Mouse (Mus musculus): ENCODE results near the gene 4921517D22Rik. TPM values are rescaled to one million over a fixed set of nuclear protein-coding genes. Genes with fewer than 3 reads are reported as not detected.
A peak's percentile ranks its signal among the peaks of the same experiment; 100 is the strongest.

The 4921517D22Rik gene
- polyA plus RNA-seq, 1 experiment: not detected

DNA sequence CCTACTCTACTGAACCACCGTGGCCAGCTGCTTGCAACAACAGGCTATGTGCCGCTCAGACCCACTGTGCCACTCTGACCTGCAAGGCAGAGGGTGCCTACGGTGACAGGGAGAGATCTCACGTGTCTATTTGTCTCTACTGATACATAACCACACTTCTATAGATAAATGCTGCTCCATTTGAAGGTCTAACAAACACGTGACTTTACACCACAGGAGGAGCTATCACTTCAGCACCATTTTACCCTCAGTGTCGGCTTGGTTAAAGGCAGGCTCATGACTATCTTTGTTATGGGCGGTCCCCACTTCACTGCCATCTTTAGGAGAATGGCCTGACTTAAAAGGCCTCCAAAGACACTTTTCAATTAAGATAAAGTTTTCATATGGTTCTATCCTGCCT is 11.3 kb downstream of the 4921517D22Rik start:
- no peaks in the 10 kb centered on the region for H3K4me1 ChIP-seq (ENCODE audit: control insufficient read depth, insufficient read depth, low read length)
- H3K27ac ChIP-seq (ENCODE audit: insufficient read depth, low read depth, low read length): no peak overlapping the region
- TF ChIP-seq CTCF (IDR thresholded peaks at IDR 0.05; ENCODE audit: insufficient read depth, low read depth, low read length) (no peak), POLR2A (IDR thresholded peaks at IDR 0.05; ENCODE audit: insufficient read depth, low read depth, low read length) (no peak)
- 55% methylated on average over 7 of the region's 7 CpGs for WGBS
- no peak overlapping the region for H3K4me3 ChIP-seq (ENCODE audit: insufficient read depth, low read depth, low read length)

DNA sequence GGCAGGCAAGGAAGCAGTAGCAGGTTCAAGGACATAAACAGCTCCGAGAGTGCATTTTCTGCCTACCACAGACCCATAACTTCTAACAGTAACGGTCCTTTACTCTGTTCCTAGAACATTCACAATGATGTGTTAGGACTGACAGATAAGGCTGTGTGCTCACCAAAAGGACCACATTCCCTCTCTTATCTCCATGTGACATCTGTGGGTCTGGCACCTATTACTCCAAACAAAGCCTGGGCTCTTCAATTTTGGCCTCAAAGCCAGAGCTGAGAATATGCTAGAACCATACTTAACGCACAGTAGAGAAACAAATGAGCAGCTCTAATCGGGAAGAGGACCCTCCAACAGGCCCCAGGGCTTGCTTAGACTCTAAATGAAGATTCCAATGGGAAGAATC is 14.0 kb downstream of the 4921517D22Rik start:
- Histone ChIP-seq H3K4me1 (ENCODE audit: control insufficient read depth, insufficient read depth, low read length) (no peaks in the 10 kb centered on the region), H3K4me3 (ENCODE audit: insufficient read depth, low read depth, low read length) (no peak overlapping the region), H3K27ac (ENCODE audit: insufficient read depth, low read depth, low read length) (no peak overlapping the region)
- WGBS: 84% methylated on average over 4 of the region's 4 CpGs
- no peak for TF ChIP-seq CTCF (IDR thresholded peaks at IDR 0.05; ENCODE audit: insufficient read depth, low read depth, low read length)
- no peak for TF ChIP-seq POLR2A (IDR thresholded peaks at IDR 0.05; ENCODE audit: insufficient read depth, low read depth, low read length)

DNA sequence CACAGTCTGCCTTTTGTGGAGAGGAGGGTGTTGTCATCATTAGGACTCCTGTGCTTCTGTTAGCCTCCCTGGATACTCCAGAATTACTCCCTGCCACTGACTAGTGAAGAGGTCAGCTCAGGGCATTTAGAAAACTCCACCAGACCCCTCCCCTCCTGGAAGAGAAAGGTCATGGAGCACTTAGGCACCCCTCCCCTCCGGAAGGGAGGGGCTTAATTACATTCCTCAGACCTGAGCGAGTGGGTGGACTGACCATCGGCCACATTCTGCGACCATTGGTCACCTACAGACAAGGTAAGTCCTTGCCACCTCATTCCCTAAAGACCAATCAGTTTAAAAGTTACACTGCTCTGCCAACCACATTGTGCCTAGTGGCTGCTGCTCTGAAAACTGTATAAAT is 14.6 kb downstream of the 4921517D22Rik start:
- peaks cover 3% of the 10 kb centered on the region for H3K4me1 ChIP-seq (ENCODE audit: control insufficient read depth, insufficient read depth, low read length)
- 63% methylated on average over 4 of the region's 4 CpGs for WGBS
- no peak overlapping the region for H3K4me3 ChIP-seq (ENCODE audit: insufficient read depth, low read depth, low read length)
- TF ChIP-seq CTCF (IDR thresholded peaks at IDR 0.05; ENCODE audit: insufficient read depth, low read depth, low read length) (no peak), POLR2A (IDR thresholded peaks at IDR 0.05; ENCODE audit: insufficient read depth, low read depth, low read length) (no peak)
- no peak overlapping the region for H3K27ac ChIP-seq (ENCODE audit: insufficient read depth, low read depth, low read length)

DNA sequence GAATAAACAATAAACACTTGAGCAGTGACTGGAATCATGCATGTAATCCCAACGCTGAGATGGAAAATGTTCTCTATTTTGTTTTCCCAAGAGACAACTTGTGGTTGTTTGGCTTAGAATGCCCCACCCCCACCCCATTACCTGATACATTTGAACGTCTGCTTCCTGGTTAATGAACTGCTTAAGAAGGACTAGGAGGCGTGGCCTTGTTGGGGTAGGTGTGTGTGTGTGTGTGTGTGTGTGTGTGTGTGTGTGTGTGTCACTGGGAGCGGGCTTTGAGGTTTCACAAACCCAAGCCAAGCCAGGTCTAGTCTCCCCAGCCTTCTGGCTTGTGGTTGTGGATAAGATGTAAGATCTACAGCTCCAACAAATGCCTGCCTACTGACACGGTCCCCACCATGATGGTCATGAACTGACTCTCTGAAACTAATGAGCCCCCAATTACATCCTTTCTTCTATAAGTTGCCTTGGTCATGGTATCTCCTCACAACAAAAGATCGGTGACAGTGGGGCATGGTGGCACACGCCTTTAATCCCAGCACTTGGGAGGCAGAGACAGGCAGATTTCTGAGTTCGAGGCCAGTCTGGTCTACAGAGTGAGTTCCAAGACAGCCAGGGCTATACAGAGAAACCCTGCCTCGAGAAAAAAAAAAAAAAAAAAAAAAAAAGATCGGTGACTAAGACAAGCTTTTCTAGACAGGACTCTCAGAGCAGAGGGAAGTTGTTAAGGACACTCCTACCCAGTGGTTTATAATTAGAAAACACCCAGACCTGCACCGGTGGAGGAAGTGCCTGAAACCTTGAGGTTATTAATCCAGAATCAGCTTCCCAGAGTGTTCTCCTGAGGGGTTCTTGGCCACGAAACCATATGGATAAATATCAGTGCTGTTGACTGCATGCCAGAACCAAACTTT is 17.3 kb downstream of the 4921517D22Rik start:
- no peak for TF ChIP-seq CTCF (IDR thresholded peaks at IDR 0.05; ENCODE audit: insufficient read depth, low read depth, low read length)
- TF ChIP-seq POLR2A (IDR thresholded peaks at IDR 0.05; ENCODE audit: insufficient read depth, low read depth, low read length): no peak
- 75% methylated on average over 12 of the region's 12 CpGs for WGBS
- H3K4me3 ChIP-seq (ENCODE audit: insufficient read depth, low read depth, low read length): no peak overlapping the region
- H3K4me1 ChIP-seq (ENCODE audit: control insufficient read depth, insufficient read depth, low read length): peaks cover 6% of the 10 kb centered on the region
- H3K27ac ChIP-seq (ENCODE audit: insufficient read depth, low read depth, low read length): no peak overlapping the region

DNA sequence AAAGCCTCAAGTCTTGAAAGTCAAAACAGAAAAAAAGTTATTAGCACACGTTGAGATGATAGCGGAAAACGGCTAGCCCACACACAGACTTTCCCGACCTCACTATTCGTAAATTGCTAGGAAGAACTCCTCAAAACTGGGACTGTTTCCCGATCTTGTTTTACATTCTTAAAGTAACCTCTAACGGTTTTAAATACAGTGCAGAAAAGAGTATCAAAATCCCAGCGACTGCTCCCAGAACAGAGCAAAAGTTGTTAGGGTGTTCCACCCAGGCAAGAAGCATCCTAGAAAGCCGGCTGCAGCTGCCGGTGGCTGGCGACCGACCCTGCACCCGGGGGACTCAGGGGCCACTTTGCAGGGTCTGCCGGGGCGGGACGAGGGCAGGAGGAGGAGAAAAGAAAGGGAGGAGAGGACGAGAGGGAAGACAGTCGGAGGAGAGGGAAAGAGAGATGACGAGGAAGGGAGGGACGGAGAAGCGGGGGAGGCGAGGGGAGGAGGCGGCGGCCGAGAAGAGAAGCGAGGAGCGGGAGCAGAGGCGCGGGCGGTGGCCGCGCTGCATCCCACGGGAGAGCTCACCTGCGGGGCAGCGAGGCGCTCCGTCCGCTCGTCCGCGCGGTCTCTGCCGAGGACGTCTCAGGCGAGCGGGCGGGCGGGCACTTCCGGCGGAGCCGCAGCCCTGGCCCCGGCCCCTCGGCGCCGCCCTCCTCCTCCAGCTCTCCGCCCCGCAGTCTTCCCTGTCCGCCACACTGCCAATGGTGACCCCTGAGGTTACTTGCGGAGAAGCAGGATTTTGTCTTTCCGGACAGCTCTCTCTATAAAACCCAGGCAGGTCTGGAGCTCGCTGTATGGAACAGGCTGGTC is 18.5 kb downstream of the 4921517D22Rik start, which contains the start of gene Golm1:
TSS of gene Golm1 (minus strand) at position 661 of the 861 bp plus-strand sequence.
- TF ChIP-seq CTCF (IDR thresholded peaks at IDR 0.05; ENCODE audit: insufficient read depth, low read depth, low read length): no peak
- TF ChIP-seq POLR2A (IDR thresholded peaks at IDR 0.05; ENCODE audit: insufficient read depth, low read depth, low read length): no peak
- Histone ChIP-seq H3K4me3 (ENCODE audit: insufficient read depth, low read depth, low read length) (peak within 1 kb of the TSS; percentile 76), H3K4me1 (ENCODE audit: control insufficient read depth, insufficient read depth, low read length) (peaks cover 6% of the 10 kb centered on the region), H3K27ac (ENCODE audit: insufficient read depth, low read depth, low read length) (no peak within 1 kb of the TSS)
- WGBS: 1% methylated on average over 60 of the region's 61 CpGs

DNA sequence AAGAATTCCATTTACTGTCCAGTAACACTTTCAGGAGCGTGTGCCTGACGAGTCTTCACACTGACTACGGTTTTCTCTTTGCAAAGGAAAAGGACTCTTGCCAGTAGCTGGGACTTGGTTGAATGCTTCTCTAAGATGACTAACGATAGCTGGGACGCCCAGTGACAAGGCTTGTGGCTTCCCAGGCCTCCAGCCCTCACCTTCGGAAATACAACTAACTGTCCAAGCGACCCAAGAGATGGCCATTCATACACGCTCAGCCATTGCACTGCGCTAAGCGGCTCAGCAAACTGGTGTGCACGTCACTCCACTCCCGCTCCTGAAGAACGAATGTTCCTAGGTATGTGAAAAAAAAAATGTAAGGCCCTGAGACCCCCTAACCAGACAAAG is 19.2 kb downstream of the 4921517D22Rik start:
- Histone ChIP-seq H3K4me3 (ENCODE audit: insufficient read depth, low read depth, low read length) (peak overlapping the region; percentile 29), H3K4me1 (ENCODE audit: control insufficient read depth, insufficient read depth, low read length) (peaks cover 6% of the 10 kb centered on the region), H3K27ac (ENCODE audit: insufficient read depth, low read depth, low read length) (no peak overlapping the region)
- WGBS: 8% methylated on average over 13 of the region's 13 CpGs
- TF ChIP-seq CTCF (IDR thresholded peaks at IDR 0.05; ENCODE audit: insufficient read depth, low read depth, low read length): no peak
- TF ChIP-seq POLR2A (IDR thresholded peaks at IDR 0.05; ENCODE audit: insufficient read depth, low read depth, low read length): no peak

GRCm38 (mm10) chr13:59674215-59674614 is 19.7 kb downstream of the 4921517D22Rik start:
- TF ChIP-seq POLR2A (IDR thresholded peaks at IDR 0.05; ENCODE audit: insufficient read depth, low read depth, low read length) (no peak), CTCF (IDR thresholded peaks at IDR 0.05; ENCODE audit: insufficient read depth, low read depth, low read length) (no peak)
- Histone ChIP-seq H3K4me1 (ENCODE audit: control insufficient read depth, insufficient read depth, low read length) (peaks cover 6% of the 10 kb centered on the region), H3K27ac (ENCODE audit: insufficient read depth, low read depth, low read length) (no peak overlapping the region), H3K4me3 (ENCODE audit: insufficient read depth, low read depth, low read length) (no peak overlapping the region)
- WGBS: 45% methylated on average over 3 of the region's 3 CpGs

DNA sequence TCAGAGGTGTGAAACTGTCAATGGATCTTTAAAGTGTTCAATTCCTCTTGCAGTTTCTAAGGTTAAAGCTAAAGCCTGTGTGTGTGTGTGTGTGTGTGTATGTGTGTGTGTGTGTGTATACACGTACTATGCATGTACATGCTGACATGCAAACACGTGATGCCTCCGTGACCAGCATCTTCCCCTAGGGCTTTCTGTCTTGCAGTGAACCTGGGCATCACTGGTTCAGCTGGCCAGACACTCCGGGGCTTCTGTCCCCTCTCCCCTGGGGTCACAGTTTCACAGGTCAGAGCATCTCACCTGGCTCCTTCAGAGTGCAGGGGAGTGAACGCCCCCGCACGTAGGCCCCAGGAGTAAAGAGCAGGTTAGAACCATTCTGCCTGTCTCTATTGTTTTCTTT is 20.3 kb downstream of the 4921517D22Rik start:
- Histone ChIP-seq H3K4me3 (ENCODE audit: insufficient read depth, low read depth, low read length) (no peak overlapping the region), H3K27ac (ENCODE audit: insufficient read depth, low read depth, low read length) (no peak overlapping the region)

DNA sequence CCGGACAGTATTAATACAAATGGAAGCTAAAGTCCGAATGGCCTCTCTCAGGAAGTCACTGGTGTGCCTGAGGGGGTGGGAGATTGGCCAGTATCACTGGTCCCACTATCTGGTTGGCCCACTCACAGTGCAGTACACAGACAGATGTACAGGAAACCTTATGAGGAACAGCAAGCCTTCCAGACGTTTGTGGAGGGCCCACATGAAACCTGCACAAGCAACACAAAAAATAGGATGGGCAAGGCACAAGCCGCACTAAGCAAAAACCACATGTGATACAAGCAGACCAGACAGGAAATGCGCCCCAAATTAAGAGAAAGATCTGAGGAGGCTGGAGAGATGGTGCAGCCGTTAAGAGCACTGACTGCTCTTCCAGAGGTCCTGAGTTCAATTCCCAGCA is 21.7 kb downstream of the 4921517D22Rik start:
- TF ChIP-seq POLR2A (IDR thresholded peaks at IDR 0.05; ENCODE audit: insufficient read depth, low read depth, low read length) (no peak), CTCF (IDR thresholded peaks at IDR 0.05; ENCODE audit: insufficient read depth, low read depth, low read length) (no peak)
- H3K4me1 ChIP-seq (ENCODE audit: control insufficient read depth, insufficient read depth, low read length): peaks cover 6% of the 10 kb centered on the region
- 79% methylated on average over 6 of the region's 6 CpGs for WGBS
- H3K4me3 ChIP-seq (ENCODE audit: insufficient read depth, low read depth, low read length): no peak overlapping the region
- H3K27ac ChIP-seq (ENCODE audit: insufficient read depth, low read depth, low read length): no peak overlapping the region

More for the DNA sequence above, 20.3 kb downstream of the 4921517D22Rik start:
- no peak for TF ChIP-seq POLR2A (IDR thresholded peaks at IDR 0.05; ENCODE audit: insufficient read depth, low read depth, low read length)
- no peak for TF ChIP-seq CTCF (IDR thresholded peaks at IDR 0.05; ENCODE audit: insufficient read depth, low read depth, low read length)
- WGBS: 69% methylated on average over 7 of the region's 7 CpGs
- peaks cover 6% of the 10 kb centered on the region for H3K4me1 ChIP-seq (ENCODE audit: control insufficient read depth, insufficient read depth, low read length)

Data from olfactory bulb, adult 2 months (tissue).